Mouse (Mus musculus): ENCODE measurements around the gene Kiss1. TPM values are rescaled to one million over a fixed set of nuclear protein-coding genes. Genes with fewer than 3 reads are reported as not detected.

Kiss1 gene
- polyA plus RNA-seq, 1 experiment from 2014 or later = not detected

DNA sequence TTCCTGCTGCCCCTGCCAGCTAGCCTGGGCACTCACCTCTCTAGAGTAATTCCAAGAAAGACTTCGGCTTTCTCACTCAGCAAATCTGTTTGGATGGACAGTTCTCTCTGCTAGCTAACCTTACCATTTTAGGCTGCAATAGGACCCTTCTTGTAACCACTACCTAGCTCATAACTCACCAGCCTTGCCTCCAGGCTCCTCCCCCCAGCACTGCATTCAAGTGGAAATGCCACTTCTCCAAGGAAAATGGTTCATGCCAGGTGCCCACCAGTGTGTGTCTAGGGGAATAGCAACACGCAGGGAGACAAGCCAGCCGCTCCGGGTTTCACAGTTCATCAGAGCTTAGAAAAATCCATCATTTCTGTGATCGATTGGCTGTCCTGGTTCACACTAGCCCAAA, 55.9 kb downstream of the Kiss1 start:
- WGBS = 76% methylated on average over 5 of the region's 5 CpGs
- Histone ChIP-seq H3K4me1 (peaks cover 18% of the 10 kb centered on the region), H3K27me3 (replicated peaks) (0 out of 2 replicates have a peak, but pooled peaks cover 3% of the 10 kb centered on the region), H3K36me3 (no peaks in the 10 kb centered on the region), H3K4me2 (no peak overlapping the region), H3K9me3 (no peaks in the 10 kb centered on the region), H3K27ac (replicated peaks) (no peak overlapping the region), H3K9ac (no peak overlapping the region), H3K4me3 (no peak overlapping the region)
- ATAC-seq (ENCODE audit: extremely low read depth, insufficient number of reproducible peaks, low FRiP score, low TSS enrichment) = no peak

Other genes starting within 250 kb of the Kiss1 start
- gene Ppp1r15b, start 190.7 kb upstream of the Kiss1 start, polyA plus RNA-seq (2015; fragmentation: Nextera tagmentation; extraction: Ambion mirVana) = 24.2 and 24.8 TPM in 2 replicates
- gene Plekha6, start 157.7 kb upstream of the Kiss1 start, polyA plus RNA-seq (2015; fragmentation: Nextera tagmentation; extraction: Ambion mirVana) = 10.6 and 10.7 TPM in 2 replicates
- gene Golt1a, start 12.1 kb upstream of the Kiss1 start, polyA plus RNA-seq (2015; fragmentation: Nextera tagmentation; extraction: Ambion mirVana) = 0.13 and 0.18 TPM in 2 replicates
- 0.39 TPM in 1 of 2 replicates, not detected in the other for gene Ren1, start 28.6 kb downstream of the Kiss1 start, polyA plus RNA-seq (2015; fragmentation: Nextera tagmentation; extraction: Ambion mirVana)
- 1.5 and 1.6 TPM in 2 replicates for gene Etnk2, start 41.7 kb downstream of the Kiss1 start, polyA plus RNA-seq (2015; fragmentation: Nextera tagmentation; extraction: Ambion mirVana)
- 4.3 and 4.9 TPM in 2 replicates for gene Sox13, start 102.5 kb downstream of the Kiss1 start, polyA plus RNA-seq (2015; fragmentation: Nextera tagmentation; extraction: Ambion mirVana)